19 mouse cellular contexts compared by ENCODE assay signal in the genomic region with DNA sequence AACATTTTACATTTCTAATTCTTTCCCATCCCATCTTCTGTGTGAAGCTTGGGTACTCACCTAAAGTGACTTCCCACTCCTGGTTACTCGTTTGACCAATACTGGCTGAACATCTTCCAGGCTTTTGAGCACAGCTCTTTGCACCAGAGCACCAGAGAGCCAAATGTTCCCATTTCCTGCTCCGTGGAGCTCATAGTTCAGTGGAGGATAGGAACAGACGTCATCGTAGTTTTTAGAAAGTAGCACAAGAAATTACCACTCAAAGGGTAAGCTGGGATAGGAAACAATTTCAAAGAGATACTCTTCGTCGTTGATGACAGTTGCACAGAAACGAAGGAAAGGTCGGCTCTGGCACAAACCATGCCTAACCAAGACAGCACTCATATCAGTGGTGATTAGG.
"Had no signal": no experiment of that assay in that cellular context is flagged by ENCODE, and none has a peak within 500 bp of the region (broad histone marks: within the 10 kb centered on the region; RNA-seq: fewer than 3 reads in every experiment).

No protein-coding gene starts in this region.

- H3K4me3 ChIP-seq: midbrain, embryonic 10.5 days; midbrain, embryonic 12.5 days; myocyte; neural tube, embryonic 13.5 days; neural tube, embryonic 15.5 days had no signal

- DNase-seq: lung, adult 18-20 months; lung, embryonic 14.5 days; lung, postnatal 10 days; lung, postnatal 4 days; midbrain, embryonic 14.5 days; retina, postnatal 1 day; right cerebral cortex, adult 18-20 months; right cerebral cortex, postnatal 25 days; right cerebral cortex, postnatal 4 days; spleen, adult 18-20 months; thymus, adult 18-20 months; thymus, postnatal 14 days; thymus, postnatal 36 days had no signal

- ATAC-seq: midbrain, embryonic 16.5 days had no signal

- H3K27ac ChIP-seq: midbrain, embryonic 10.5 days; midbrain, embryonic 12.5 days; neural tube, embryonic 13.5 days; neural tube, embryonic 15.5 days had no signal
